Mouse (Mus musculus) left cerebral cortex, postnatal 4 days (tissue): ENCODE results near the gene Rap1b. TPM values are rescaled to one million over a fixed set of nuclear protein-coding genes. Genes with fewer than 3 reads are reported as not detected.
A peak's percentile ranks its signal among the peaks of the same experiment; 100 is the strongest.
"Not testable (repeated sequence)": the region's sequence is repeated elsewhere in the genome, so short reads cannot be mapped to it uniquely, and the experiment has no call there.

Experiments
- DNase-seq: peaks from one replicate; pipeline ENCODE4 v3.0.0-alpha.2; 2022
- intact Hi-C: fragments of 180-260 bp; cut with DNase I; formaldehyde crosslinking; loops from one replicate; pipeline ENCODE4 v1.15.1; 2025
- total RNA-seq, 2 experiments: library from RNA; stranded (reverse); gene quantifications; 2 replicates each; pipeline ENCODE4 v1.2.3; 2021

Gene Rap1b
- total RNA-seq: 100 to 1,000 TPM in 1 of 2 experiments, 10 to 100 TPM in 1; 98.6 to 110 TPM

DNA sequence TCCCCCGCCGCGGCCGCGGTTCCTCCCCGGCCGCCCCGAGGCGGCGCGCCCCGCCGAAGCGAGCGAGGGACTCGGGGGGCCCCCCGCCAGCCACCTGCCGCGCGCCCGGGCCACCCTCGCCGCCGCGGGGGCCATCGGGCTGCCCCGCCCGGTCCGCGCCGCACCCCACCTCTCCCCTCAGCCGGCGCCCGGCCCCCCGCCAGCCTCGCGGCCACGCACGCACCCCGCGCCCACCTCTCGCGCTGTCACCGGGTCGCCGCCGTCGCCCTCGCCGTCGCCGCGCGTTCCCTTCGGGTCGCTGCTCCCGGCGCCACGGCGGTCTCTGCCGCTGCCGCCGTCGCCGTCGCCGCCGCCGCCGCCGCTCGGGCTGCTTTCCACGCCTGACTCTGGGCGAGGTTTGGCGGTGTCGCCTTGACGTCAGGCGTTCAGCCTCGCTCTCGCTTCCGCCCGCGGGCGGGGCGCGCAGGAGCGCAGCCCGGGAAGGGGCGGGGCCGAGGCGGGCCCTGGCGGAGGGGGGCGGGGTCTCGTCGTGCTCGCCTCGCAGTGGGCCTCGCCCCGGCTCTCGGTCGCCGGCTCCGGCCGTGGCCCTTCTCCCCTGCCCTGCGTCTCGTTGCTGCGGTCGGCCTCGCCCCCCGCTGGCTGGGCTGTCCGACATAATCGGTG lies at the start of gene Rap1b:
Gene Rap1b (minus strand): TSS at position 439 of the 663 bp plus-strand sequence.
- intact Hi-C loops: loop anchor here (10.0 kb wide), 1 partner anchor 259 kb away; no protein-coding TSS in a partner anchor
- DNase-seq: peak; percentile 98

DNA sequence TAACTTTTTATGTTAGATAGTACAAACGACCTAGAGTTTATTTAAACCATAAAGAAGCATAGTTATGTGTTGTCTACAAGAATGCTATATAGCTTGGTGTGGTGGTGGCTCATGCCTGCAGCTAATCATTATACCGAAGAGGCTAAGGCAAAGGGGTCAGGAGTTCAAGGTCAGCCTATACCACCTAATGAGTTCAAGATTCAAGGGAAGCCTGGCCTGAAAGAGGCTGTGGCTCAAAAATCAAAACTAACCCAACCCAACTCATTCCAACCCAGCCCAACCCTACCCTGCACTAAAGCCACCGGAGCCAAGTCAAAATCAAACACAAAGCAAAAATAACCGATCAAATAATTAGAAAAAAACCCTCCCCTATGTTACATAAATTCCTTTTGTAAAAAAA lies 49.4 kb upstream of the Rap1b start:
- intact Hi-C loops: no loop called here
- DNase-seq: no peak

DNA sequence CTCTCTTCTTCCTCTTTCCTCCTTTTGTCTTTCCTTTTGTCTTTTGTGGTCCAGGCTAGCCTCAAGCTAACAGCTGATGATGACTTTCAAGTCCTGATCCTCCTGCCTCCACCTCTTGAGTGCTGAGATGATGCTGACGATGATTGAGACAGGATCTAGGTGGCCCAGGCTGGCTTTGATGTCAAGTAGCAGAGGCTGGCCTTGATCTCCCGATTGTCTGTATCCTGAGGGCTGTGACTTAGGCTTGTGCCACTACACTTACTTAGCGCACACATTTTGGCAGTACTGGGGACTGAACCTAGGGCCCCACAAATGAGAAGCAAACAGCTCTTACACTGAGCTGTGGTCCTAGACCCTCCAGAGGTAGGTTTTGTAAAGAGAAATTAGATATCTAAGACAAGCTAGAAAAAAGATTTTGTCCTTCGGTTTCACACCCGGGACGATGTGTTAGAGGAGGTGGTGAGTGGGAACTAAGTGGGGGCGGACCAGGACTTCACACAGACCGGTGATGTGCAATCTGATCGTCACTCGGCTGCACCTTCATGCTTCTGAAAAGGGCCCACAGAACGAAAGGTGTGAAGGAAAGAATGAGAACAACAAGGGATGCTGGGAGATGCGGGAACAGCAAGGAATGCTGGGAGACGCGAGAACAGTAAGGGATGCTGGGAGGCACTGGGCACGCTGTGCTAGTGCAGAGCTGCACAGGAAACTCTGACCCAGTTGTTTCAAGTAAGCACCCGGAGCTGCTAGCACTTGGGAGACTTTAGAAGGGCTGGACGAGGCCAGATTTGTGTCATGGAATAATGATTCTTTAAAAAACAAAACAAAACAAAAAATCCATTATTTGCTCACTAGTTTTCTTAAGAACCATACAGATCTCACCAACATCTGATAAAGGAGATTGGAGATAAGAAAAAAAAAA lies 48.5 kb upstream of the Rap1b start:
- no peak for DNase-seq
- intact Hi-C loops: no loop called here

DNA sequence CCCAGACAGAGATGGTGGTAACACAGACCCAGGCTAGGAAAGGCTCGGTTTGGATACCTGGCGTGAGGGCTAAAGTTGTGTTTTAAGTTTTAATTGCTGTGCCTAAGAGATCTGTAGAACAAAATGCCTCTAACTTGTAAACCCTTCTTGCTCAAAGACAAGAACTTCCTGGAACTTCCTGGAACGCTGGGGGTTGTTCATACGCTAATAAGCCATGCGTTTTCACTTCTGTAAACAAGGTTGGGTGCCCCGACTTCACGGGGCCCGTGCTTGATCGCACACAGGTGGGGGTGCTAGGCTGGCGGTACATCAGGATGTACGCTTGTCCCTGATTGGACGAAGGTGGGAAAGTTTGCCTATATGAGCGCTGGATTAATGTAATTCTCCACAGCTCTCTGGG lies 47.3 kb upstream of the Rap1b start:
- intact Hi-C loops, DNase-seq: not testable (repeated sequence)

DNA sequence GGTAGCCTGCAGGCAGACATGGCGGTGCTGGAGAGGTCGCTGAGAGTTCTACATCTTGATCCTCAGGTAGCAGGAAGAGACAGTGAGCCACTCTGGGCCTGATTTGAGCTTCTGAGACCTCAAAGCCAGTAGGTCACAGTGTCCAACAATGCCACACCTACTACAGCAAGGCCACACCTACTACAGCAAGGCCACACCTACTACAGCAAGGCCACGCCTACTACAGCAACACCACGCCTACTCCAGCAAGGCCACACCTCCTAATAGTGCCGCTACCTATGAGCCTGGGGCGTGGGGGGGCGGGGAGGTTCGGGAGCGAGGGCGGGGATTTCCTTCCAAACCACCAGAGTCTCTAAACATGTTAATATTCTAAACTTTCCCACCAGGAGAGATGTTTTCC lies 45.5 kb upstream of the Rap1b start:
- intact Hi-C loops: no loop called here
- DNase-seq: no peak

DNA sequence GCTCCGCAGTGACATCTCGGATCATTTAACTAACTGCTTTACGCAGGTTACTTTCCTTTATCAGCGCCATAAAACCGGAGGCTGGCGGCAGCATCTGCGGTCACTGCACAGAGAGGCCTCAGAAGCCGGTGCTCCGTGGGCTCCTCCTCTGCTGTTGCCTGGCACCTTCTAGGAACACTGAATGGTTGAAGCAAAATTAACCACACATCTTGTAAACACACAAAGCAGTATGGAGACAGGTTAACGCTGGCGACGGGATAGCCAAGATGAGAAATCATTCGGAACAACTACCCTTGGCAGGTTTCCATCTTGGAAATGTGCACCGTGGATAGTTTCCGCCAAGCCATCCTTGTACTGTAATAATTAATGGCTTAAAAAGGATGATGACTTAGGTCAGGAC lies 43.0 kb upstream of the Rap1b start:
- intact Hi-C loops: no loop called here
- DNase-seq: no peak

DNA sequence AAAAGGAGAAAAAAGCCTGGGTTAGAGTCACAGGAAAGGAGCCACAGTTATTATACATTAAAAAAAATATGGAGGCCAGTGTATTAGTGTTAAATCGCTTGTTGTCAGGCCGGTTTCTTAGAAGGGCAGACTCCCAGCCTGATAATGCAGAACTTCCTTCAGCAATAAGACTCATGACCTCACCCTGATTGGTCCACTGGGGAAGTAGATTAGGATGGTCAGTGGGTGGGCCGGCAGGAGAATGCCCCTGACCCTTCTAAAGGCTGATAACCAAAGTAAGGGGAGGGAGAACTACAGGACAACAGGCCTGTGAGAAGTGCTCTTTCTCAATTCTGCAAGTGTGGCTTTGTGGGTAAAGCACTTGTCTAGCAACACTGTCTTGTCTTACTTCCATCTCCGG lies 39.5 kb upstream of the Rap1b start:
- no peak for DNase-seq
- intact Hi-C loops: no loop called here

DNA sequence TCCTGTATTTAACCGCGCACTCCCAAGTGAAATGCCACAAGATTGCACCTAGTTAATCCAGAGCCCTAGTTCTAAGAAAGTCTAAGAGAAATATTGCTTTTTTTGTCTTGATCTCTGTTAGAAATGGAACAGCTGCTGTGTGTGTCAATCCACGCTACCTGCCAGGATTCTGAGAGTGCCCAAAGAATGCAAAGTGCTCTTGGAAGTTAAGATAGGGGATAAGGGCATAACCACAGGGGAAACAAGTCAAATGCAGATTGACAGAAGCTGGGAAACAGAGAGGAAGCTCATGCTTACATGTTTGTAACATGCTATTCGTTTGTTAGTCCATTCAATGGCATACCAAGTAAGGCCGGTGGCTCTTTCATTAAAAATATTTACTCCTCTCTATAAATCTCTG lies 38.9 kb upstream of the Rap1b start:
- no peak for DNase-seq
- intact Hi-C loops: no loop called here

DNA sequence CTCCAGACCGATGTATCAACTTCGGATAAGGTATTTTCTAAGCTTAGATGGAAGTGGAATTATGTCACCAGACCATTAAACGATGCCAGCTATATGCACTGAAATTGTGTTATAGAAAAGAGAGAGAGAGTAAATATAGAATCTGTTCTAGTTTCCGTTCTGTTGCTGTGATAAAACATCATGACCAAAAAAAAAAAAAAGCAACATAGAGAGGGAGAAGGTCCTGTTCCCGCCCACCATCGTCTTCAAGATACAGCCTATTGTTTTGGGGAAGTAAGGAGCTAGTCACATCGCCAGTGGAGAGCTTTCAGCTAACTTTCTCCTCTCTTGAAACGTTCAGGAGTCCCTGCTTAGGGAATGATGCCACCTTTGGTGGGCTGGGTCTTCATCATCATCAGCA lies 37.6 kb upstream of the Rap1b start:
- intact Hi-C loops: no loop called here
- no peak for DNase-seq

DNA sequence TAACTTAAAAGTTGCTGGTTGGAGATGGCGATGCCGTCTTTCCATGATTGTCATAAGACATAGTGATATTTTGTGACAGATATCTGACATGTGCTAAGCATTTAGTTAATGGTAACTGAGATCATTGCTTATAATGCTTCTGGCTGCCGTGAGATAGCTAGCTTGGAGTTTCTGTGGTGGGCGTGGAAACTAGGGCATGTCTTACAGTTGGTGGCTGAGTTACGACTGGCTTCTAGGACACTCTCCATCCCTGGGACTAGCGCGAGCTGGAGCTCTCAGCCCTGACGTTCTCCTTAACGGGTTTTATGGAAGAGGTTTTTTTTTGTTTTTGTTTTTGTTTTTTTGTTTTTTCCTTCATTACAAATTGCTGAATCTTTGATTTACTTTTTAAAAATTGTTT lies 32.8 kb upstream of the Rap1b start:
- intact Hi-C loops: no loop called here
- no peak for DNase-seq

DNA sequence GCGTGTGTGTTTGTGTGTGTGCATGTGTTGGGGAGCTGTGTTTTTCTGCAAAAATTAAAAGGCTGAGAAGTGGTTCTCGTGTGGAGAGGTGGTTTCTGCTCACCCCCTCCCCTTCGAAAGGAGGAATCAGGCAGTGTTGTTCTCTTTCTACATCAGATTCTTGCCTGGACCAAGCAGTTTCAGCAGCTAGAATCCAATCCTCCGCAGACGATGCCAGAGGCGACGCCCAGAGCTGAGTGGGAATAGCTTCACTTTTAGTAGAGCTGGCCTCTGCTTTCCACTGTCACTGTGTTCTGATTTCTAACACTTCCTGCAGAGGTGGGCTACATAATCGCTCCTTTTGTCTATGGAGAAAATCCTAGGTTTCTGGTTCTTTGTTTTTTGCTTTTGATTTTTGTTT lies 31.0 kb upstream of the Rap1b start:
- intact Hi-C loops: no loop called here

DNA sequence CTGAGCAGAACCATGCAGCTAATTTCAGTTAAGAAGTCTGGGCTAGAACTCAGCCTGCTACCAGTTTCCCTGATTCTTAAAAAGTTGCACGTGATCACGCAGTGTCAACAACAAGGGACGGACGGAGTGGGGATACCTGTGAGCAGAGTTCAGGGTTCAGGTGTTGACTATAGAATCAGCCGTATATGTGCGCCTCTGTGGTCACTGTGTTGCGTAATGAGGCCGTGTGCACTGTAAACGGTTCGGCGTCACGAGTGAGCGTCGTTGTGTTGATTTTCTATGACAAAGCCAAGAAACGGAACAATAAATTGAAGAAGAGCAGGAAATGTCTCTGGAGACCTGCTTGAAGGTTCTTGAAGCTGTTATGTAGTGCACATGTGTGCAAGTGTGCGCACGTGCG lies 30.6 kb upstream of the Rap1b start:
- no peak for DNase-seq
- intact Hi-C loops: no loop called here

More for the DNA sequence above, 31.0 kb upstream of the Rap1b start:
- no peak for DNase-seq

DNA sequence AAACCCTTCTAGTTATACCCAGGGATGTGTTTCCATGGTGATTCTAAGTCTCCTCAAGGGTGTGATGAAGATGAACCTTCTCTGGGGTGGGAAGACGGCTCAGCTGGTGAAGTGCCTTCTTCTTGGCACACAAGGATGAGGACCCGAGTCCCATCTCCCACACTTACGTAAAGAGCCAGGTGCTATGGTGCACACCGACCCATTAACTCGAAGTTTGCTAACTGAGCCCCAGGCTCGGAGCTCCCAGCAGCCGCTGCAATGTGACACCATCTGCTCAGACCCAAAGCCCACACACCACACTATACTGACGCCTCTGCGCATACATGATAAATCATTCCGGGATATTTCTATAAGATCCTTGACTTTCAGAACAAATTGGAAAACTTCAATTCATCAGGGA lies 29.1 kb upstream of the Rap1b start:
- intact Hi-C loops: no loop called here
- no peak for DNase-seq

DNA sequence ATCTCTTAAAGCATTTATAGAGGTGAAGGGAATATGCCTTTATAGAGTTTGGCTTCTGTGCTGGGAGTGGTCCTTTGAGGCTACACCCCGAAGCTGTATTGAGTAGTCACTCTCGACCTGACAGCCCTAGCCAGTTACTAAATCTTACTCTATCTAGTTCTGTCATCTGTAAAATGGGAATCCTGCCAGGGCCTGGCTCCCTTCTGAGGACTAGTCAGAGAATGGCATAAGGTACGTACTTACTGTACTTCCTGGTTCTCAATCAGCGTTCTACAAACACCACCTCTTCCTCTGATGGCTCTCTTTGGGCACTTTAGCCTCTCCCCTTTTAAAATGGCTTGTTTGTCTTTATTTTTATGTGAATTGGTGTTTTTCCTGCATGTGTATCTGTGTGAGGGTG lies 28.1 kb upstream of the Rap1b start:
- DNase-seq: no peak
- intact Hi-C loops: no loop called here

DNA sequence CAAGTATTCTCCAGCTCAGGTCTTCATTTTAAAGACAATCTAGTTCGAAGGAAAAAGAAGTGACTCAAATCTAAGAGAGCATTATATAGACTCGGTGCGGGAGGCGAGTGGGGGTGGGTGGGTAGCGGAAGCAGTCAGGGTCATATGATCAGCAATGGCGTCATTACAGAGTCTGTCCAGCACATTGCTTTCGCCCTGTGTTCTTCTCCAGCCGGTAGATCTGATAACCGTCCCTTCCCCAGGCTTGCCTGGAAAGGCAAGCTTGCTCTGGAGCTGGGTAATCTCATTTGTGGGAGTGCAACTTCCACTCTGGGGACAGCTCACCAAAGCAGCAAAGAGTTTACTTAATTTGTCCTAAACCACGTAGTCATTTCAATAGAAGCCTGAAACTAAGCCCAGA lies 26.6 kb upstream of the Rap1b start:
- DNase-seq: no peak
- intact Hi-C loops: no loop called here

DNA sequence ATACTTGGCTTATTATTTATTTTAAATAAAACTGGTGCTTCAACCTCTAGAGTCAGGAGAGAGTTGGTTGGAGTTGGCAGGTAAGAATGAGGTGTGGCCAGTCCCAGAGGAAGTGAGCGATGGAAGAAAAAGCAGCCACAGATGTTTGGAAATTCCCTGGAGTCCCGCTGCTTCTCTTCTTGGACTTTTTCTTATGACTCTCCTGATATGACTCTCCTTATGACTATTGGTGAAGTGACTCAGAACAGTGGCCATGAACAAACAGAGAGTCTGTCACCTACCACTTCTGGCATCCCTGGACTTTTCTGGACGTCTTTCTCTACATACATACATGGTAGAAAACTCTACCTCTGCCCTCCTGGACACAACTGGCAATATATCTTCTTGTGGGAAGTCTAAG lies 21.5 kb upstream of the Rap1b start:
- intact Hi-C loops: no loop called here

DNA sequence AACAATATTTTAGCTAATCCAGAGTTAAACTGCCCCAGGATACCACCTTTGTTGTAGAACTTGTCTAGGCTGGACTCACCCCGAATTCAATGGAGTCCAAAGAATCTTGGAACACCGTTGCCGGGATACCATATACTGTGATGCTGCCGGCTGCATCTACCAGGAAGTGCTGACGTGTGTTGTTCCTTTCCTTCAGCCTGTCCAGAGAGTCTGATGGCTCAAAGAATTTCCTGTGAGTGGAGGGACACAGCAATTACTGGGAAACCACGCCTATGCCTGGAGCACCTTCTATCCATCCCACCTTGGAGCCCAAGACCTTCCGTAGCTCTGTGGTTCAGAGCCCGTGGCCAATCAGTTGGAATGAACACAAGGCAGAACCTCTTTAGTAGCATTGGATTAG lies 20.8 kb upstream of the Rap1b start:
- intact Hi-C loops: no loop called here
- DNase-seq: no peak

More for the DNA sequence above, 21.5 kb upstream of the Rap1b start:
- no peak for DNase-seq

DNA sequence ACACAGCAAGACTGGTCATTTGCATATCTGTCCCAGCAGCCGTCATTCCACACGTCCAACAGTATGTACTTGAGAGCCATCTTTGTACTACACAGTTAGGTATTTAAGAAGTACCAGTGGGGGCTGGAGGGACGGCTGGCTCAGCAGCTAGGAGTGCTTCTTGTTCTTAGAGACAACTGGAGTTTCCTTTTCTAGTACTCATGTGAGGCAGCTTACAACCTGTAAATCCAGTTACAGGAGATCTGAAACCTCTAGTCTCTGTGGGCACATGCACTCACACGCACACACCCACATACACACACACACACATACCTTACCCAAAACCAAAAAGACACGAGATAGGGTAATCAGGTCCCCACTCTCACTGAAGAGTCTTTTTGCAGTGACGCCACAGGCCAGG lies 18.9 kb upstream of the Rap1b start:
- intact Hi-C loops: no loop called here
- DNase-seq: no peak

DNA sequence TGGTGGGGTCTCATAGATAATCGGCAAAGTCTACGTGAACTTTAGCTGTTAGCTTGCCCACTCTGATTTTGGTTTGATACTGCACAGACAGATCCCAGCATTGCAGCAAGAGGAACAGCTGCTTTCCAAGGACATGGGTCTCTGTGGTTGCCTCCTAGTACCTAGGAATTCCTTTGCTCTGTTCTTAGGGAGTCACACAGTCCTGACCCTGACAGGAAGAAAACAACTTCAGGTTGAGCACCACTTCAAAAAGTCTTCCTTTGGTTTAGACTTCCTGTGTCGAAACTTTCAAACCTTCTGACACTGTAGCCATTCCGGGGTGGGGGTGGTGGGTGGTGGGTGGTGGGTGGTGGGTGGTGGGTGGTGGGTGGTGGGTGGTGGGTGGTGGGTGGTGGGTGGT lies 18.4 kb upstream of the Rap1b start:
- intact Hi-C loops: no loop called here
- DNase-seq: no peak

DNA sequence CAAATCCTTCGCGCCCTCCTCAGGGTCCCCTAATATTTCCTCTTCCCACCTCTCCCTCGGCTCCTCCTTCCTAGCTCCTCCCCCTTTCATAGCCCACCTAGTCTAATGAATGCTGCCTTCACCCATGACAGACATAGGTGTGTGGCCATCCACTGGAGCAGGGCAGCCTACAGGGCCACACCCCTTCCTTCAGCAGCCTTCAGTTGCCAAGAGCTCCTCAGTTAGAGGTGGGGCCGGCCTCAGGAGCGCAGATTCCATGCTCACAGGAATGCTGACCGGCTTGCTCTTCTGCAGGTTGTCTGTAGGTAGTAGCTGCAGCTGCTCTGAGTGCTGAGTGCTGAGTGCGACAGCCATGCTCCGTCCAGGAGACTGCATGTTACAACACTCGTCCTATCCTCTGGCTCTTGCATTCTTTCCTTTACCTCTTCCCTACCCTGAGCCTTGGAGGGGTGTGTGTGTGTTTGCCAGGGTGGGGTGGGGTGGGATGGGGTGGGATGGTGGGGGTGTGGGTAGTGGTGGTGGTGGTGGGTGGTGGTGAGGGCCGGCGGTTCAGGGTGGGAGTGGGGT lies 16.3 kb upstream of the Rap1b start:
- intact Hi-C loops: no loop called here
- no peak for DNase-seq

DNA sequence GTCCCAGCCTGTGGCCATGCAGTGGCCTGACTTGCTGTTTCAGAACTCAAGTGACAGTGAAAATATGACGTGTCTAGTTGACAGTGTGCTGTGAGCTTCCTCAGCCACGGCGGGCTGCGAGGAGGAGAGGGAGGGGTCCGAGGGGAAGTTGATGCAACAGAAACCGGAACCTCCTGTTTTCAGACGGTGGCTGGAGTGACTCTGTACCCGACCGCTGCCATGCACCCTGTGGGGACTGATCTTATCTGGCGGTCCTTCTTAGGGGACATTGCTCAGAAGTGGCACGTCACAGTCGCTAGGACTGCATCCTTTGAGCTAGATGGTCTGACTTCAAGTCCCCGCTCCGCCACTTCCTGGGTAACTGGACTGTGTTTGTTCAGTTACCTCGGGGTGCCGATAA lies 15.1 kb upstream of the Rap1b start:
- no peak for DNase-seq
- intact Hi-C loops: no loop called here

DNA sequence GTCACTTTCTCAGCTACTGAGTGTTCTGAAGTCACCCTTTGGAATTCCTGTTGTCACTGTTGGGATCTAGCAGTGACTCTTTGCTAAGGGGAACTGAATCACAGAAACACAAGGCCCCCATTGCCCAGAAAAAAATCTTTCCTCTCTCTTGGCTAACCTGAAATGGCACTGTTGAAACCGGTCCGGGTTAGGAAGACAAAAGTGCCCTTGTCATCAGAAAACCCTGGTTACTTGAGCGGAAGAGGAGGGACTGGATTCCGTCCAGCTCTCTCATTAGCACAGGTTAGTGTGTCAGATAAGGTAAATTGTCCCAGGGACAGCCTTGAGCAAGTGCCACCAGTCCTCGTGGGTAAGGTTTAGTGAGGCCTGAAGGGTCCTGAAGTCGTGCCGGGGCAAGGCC lies 14.5 kb upstream of the Rap1b start:
- DNase-seq: no peak
- intact Hi-C loops: no loop called here
